Mouse (Mus musculus) spleen, postnatal 4 days (tissue): Measurements from ENCODE around the gene Rom1.
"Not testable (repeated sequence)": the region's sequence is repeated elsewhere in the genome, so short reads cannot be mapped to it uniquely, and the experiment has no call there.

Source experiments
- DNase-seq, 2 experiments: peaks; one replicate each; pipeline ENCODE4 v3.0.0; 2022; ENCODE audit warnings: low spot score in 2 of 2

Rom1 gene

GRCm38 (mm10) chr19:8897865-8898495 is 31.2 kb downstream of the Rom1 start, which contains the start of gene Ganab:
Gene Ganab (plus strand): TSS chr19:8898071.
- DNase-seq: peak; percentile 95 to 97

GRCm38 (mm10) chr19:8897211-8897864 is 31.8 kb downstream of the Rom1 start:
- peak in 1 of 2 experiments; percentile 70 for DNase-seq

- not testable (repeated sequence) for DNase-seq
These were observed 32.9 kb downstream of the Rom1 start for GRCm38 (mm10) chr19:8896231-8896630.

GRCm38 (mm10) chr19:8895397-8895960 is 33.7 kb downstream of the Rom1 start:
- no peak for DNase-seq

- DNase-seq: peak; percentile 86 to 94
These were observed 36.1 kb downstream of the Rom1 start, which contains the start of gene Ints5 for GRCm38 (mm10) chr19:8892829-8893766. Gene Ints5 (plus strand): TSS chr19:8893005.

- peak; percentile 96 to 97 for DNase-seq
These were observed 40.4 kb downstream of the Rom1 start, which contains the start of the genes 1810009A15Rik and Gm49416 for GRCm38 (mm10) chr19:8888511-8889385. Gene 1810009A15Rik (plus strand): TSS chr19:8888853. Gene Gm49416 (plus strand): TSS chr19:8888926.

- DNase-seq: no peak
These were observed 41.3 kb downstream of the Rom1 start for GRCm38 (mm10) chr19:8887585-8888463.

- DNase-seq: no peak
These were observed 42.1 kb downstream of the Rom1 start for GRCm38 (mm10) chr19:8886916-8887584.

- no peak for DNase-seq
These were observed 45.5 kb downstream of the Rom1 start, which contains the start of the genes Lbhd1 and Gm49403 for GRCm38 (mm10) chr19:8883616-8884015. Gene Lbhd1 (plus strand): TSS chr19:8883732. Gene Gm49403 (plus strand): TSS chr19:8883930.

- no peak for DNase-seq
These were observed 48.1 kb downstream of the Rom1 start for GRCm38 (mm10) chr19:8881034-8881392.

GRCm38 (mm10) chr19:8880311-8881033 is 48.7 kb downstream of the Rom1 start, which contains the start of gene Uqcc3:
Gene Uqcc3 (minus strand): TSS chr19:8880923.
- peak; percentile 91 to 94 for DNase-seq
